Mouse (Mus musculus): ENCODE measurements at regions not wholly inside any gene's neighbourhood (a gene's known extent, or its start where the extent isn't known, plus 50 kb on each side); places are given as distances from the start of the nearest gene placed in this dataset.

GRCm38 (mm10) chr12:95501443-95501842, 190.6 kb upstream of the Flrt2 start:
- DNase-seq (ENCODE audit: extremely low read depth, low read depth, low spot score), result no peak
- no peak for TF ChIP-seq POLR2A (IDR thresholded peaks at IDR 0.05; ENCODE audit: extremely low read depth, insufficient read depth, low read length)
- TF ChIP-seq CTCF (IDR thresholded peaks at IDR 0.05; ENCODE audit: low read depth, low read length), result no peak
- Histone ChIP-seq H3K79me2 (ENCODE audit: control insufficient read depth, insufficient read depth, low read length) (no peaks in the 10 kb centered on the region), H3K27ac (replicated peaks; ENCODE audit: insufficient read depth, low read depth, low read length) (no peak overlapping the region), H3K36me3 (ENCODE audit: control insufficient read depth, insufficient read depth, low read length) (no peaks in the 10 kb centered on the region), H3K9ac (ENCODE audit: low read depth, low read length) (no peak overlapping the region), H3K4me1 (ENCODE audit: control insufficient read depth, insufficient read depth, low read length) (no peaks in the 10 kb centered on the region), H3K27me3 (ENCODE audit: control insufficient read depth, insufficient read depth, low read length) (no peaks in the 10 kb centered on the region), H3K4me3 (ENCODE audit: insufficient read depth, low read depth, low read length) (no peak overlapping the region)
- WGBS, result 74% methylated on average over 3 of the region's 3 CpGs

- H3K36me3 ChIP-seq (ENCODE audit: control insufficient read depth, insufficient read depth, low read length), result no peaks in the 10 kb centered on the region
- no peak overlapping the region for H3K27ac ChIP-seq (replicated peaks; ENCODE audit: insufficient read depth, low read depth, low read length)
- no peak overlapping the region for H3K4me3 ChIP-seq (ENCODE audit: insufficient read depth, low read depth, low read length)
- H3K27me3 ChIP-seq (ENCODE audit: control insufficient read depth, insufficient read depth, low read length), result no peaks in the 10 kb centered on the region
- TF ChIP-seq CTCF (IDR thresholded peaks at IDR 0.05; ENCODE audit: low read depth, low read length), result no peak
- TF ChIP-seq POLR2A (IDR thresholded peaks at IDR 0.05; ENCODE audit: extremely low read depth, insufficient read depth, low read length), result no peak
- H3K4me1 ChIP-seq (ENCODE audit: control insufficient read depth, insufficient read depth, low read length), result no peaks in the 10 kb centered on the region
- DNase-seq (ENCODE audit: extremely low read depth, low read depth, low spot score), result no peak
- H3K9ac ChIP-seq (ENCODE audit: low read depth, low read length), result no peak overlapping the region
- no peaks in the 10 kb centered on the region for H3K79me2 ChIP-seq (ENCODE audit: control insufficient read depth, insufficient read depth, low read length)
- WGBS, result 82% methylated on average over 2 of the region's 2 CpGs
Measured at GRCm38 (mm10) chr12:95520008-95520407, 172.0 kb upstream of the Flrt2 start.

GRCm38 (mm10) chr12:95522052-95522451, 170.0 kb upstream of the Flrt2 start:
- 82% methylated on average over 3 of the region's 3 CpGs for WGBS
- TF ChIP-seq POLR2A (IDR thresholded peaks at IDR 0.05; ENCODE audit: extremely low read depth, insufficient read depth, low read length), result no peak
- H3K27ac ChIP-seq (replicated peaks; ENCODE audit: insufficient read depth, low read depth, low read length), result no peak overlapping the region

GRCm38 (mm10) chr12:95533888-95534639, 158.0 kb upstream of the Flrt2 start:
- WGBS, result 82% methylated on average over 8 of the region's 8 CpGs
- H3K27ac ChIP-seq (replicated peaks; ENCODE audit: insufficient read depth, low read depth, low read length), result no peak overlapping the region
- no peaks in the 10 kb centered on the region for H3K36me3 ChIP-seq (ENCODE audit: control insufficient read depth, insufficient read depth, low read length)
- no peaks in the 10 kb centered on the region for H3K27me3 ChIP-seq (ENCODE audit: control insufficient read depth, insufficient read depth, low read length)
- TF ChIP-seq POLR2A (IDR thresholded peaks at IDR 0.05; ENCODE audit: extremely low read depth, insufficient read depth, low read length) (no peak), CTCF (IDR thresholded peaks at IDR 0.05; ENCODE audit: low read depth, low read length) (no peak)
- H3K4me1 ChIP-seq (ENCODE audit: control insufficient read depth, insufficient read depth, low read length), result no peaks in the 10 kb centered on the region
- H3K4me3 ChIP-seq (ENCODE audit: insufficient read depth, low read depth, low read length), result no peak overlapping the region
- H3K79me2 ChIP-seq (ENCODE audit: control insufficient read depth, insufficient read depth, low read length), result no peaks in the 10 kb centered on the region
- H3K9ac ChIP-seq (ENCODE audit: low read depth, low read length), result no peak overlapping the region
- no peak for DNase-seq (ENCODE audit: extremely low read depth, low read depth, low spot score)

More at GRCm38 (mm10) chr12:95522052-95522451, 170.0 kb upstream of the Flrt2 start:
- Histone ChIP-seq H3K9ac (ENCODE audit: low read depth, low read length) (no peak overlapping the region), H3K27me3 (ENCODE audit: control insufficient read depth, insufficient read depth, low read length) (no peaks in the 10 kb centered on the region), H3K4me1 (ENCODE audit: control insufficient read depth, insufficient read depth, low read length) (no peaks in the 10 kb centered on the region), H3K4me3 (ENCODE audit: insufficient read depth, low read depth, low read length) (no peak overlapping the region), H3K36me3 (ENCODE audit: control insufficient read depth, insufficient read depth, low read length) (no peaks in the 10 kb centered on the region), H3K79me2 (ENCODE audit: control insufficient read depth, insufficient read depth, low read length) (no peaks in the 10 kb centered on the region)
- no peak for DNase-seq (ENCODE audit: extremely low read depth, low read depth, low spot score)

GRCm38 (mm10) chr12:95547301-95547700, 144.7 kb upstream of the Flrt2 start:
- WGBS, result 25% methylated on average over 6 of the region's 6 CpGs
- Histone ChIP-seq H3K36me3 (ENCODE audit: control insufficient read depth, insufficient read depth, low read length) (no peaks in the 10 kb centered on the region), H3K27ac (replicated peaks; ENCODE audit: insufficient read depth, low read depth, low read length) (no peak overlapping the region), H3K27me3 (ENCODE audit: control insufficient read depth, insufficient read depth, low read length) (no peaks in the 10 kb centered on the region), H3K4me1 (ENCODE audit: control insufficient read depth, insufficient read depth, low read length) (peaks cover 3% of the 10 kb centered on the region; the same call in 1 of the 2 replicates), H3K4me3 (ENCODE audit: insufficient read depth, low read depth, low read length) (no peak overlapping the region), H3K79me2 (ENCODE audit: control insufficient read depth, insufficient read depth, low read length) (no peaks in the 10 kb centered on the region), H3K9ac (ENCODE audit: low read depth, low read length) (no peak overlapping the region)
- DNase-seq (ENCODE audit: extremely low read depth, low read depth, low spot score), result peak; percentile 12
- no peak for TF ChIP-seq POLR2A (IDR thresholded peaks at IDR 0.05; ENCODE audit: extremely low read depth, insufficient read depth, low read length)
- TF ChIP-seq CTCF (IDR thresholded peaks at IDR 0.05; ENCODE audit: low read depth, low read length), result no peak

GRCm38 (mm10) chr12:95553129-95553528, 138.9 kb upstream of the Flrt2 start:
- no peaks in the 10 kb centered on the region for H3K36me3 ChIP-seq (ENCODE audit: control insufficient read depth, insufficient read depth, low read length)
- WGBS, result 53% methylated on average over 3 of the region's 3 CpGs
- no peaks in the 10 kb centered on the region for H3K27me3 ChIP-seq (ENCODE audit: control insufficient read depth, insufficient read depth, low read length)
- peaks cover 3% of the 10 kb centered on the region; the same call in 1 of the 2 replicates for H3K4me1 ChIP-seq (ENCODE audit: control insufficient read depth, insufficient read depth, low read length)
- no peak for DNase-seq (ENCODE audit: extremely low read depth, low read depth, low spot score)
- H3K9ac ChIP-seq (ENCODE audit: low read depth, low read length), result no peak overlapping the region
- no peaks in the 10 kb centered on the region for H3K79me2 ChIP-seq (ENCODE audit: control insufficient read depth, insufficient read depth, low read length)
- H3K4me3 ChIP-seq (ENCODE audit: insufficient read depth, low read depth, low read length), result no peak overlapping the region
- TF ChIP-seq POLR2A (IDR thresholded peaks at IDR 0.05; ENCODE audit: extremely low read depth, insufficient read depth, low read length), result no peak
- no peak for TF ChIP-seq CTCF (IDR thresholded peaks at IDR 0.05; ENCODE audit: low read depth, low read length)
- no peak overlapping the region for H3K27ac ChIP-seq (replicated peaks; ENCODE audit: insufficient read depth, low read depth, low read length)

Measured in liver, adult 2 months (tissue).